Mouse (Mus musculus) layer of hippocampus, adult 9-11 months (tissue): ENCODE measurements around the gene Abca4.
"Not testable (repeated sequence)": the region's sequence is repeated elsewhere in the genome, so short reads cannot be mapped to it uniquely, and the experiment has no call there.

ENCODE experiments used
- DNase-seq: peaks from one replicate; pipeline ENCODE4 v3.0.0; 2022

Abca4 gene

DNA sequence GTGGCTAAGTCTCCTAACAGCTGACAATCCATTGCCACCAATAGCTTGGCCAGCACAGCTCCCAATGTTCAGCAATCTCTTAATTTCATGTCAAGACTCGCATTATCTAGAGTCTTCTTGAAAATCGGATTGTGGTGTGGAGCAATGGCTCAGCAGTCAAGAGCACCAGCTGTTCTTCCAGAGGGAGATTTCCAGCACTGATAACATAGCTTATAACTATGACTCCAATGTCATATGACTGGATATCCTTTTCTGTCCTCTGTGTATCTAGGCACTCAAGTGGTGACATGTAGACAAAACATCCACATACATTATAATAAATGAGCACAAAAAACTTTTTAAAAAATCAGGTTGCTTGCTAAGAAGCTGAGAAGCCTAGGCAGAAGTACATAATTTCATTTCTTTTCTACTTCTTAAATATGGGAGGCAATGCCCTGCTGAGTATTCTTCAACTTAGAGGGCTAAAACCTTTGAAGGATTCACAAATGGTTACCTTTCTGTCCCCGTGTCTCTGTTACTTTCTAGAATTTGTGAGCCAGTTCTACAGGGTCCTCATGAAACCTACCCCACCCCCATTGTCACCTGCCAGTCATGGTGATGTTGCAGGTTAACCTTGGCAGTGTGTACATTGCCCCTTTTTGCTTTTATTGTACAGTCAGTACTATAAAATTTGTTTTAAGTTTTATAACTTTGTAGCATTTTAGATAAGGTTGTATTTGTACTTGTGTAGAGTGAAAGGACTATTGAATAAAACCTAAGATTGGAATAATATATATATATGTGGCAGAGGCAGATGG, 177.2 kb downstream of the Abca4 start:
- no peak for DNase-seq

GRCm38 (mm10) chr3:122226972-122227371, 182.7 kb downstream of the Abca4 start:
- not testable (repeated sequence) for DNase-seq
